Mouse (Mus musculus) gastrocnemius, adult 2 months (tissue): ENCODE measurements at regions not wholly inside any gene's neighbourhood (a gene's known extent, or its start where the extent isn't known, plus 50 kb on each side); places are given as distances from the start of the nearest gene placed in this dataset.
"Not testable (repeated sequence)": the region's sequence is repeated elsewhere in the genome, so short reads cannot be mapped to it uniquely, and the experiment has no call there.

Source experiments
- DNase-seq: peaks from one replicate; pipeline ENCODE4 v3.0.0; 2022
- H3K27ac ChIP-seq: fragments of 200-600 bp; 2 replicates; pipeline ENCODE4 v1.8.1; 2022; ENCODE audit warnings: mild to moderate bottlenecking
- H3K4me3 ChIP-seq: fragments of 200-600 bp; 2 replicates; pipeline ENCODE4 v1.8.1; 2022; ENCODE audit warnings: mild to moderate bottlenecking, moderate library complexity
- CTCF ChIP-seq: fragments of 200-600 bp; IDR thresholded peaks from 2 replicates; pipeline ENCODE4 v1.8.1; 2022; ENCODE audit warnings: antibody characterized with exemption, mild to moderate bottlenecking, moderate library complexity
- intact Hi-C: fragments of 180-260 bp; cut with DNase I; formaldehyde crosslinking; loops from one replicate; pipeline ENCODE4 v1.15.1; 2025

- H3K27ac ChIP-seq, intact Hi-C loops, H3K4me3 ChIP-seq, DNase-seq: not testable (repeated sequence)
Observed at GRCm38 (mm10) chr12:113701841-113702240, 158.1 kb downstream of the Adam6a start.

- intact Hi-C loops = loop anchor here (10.0 kb wide), 1 partner anchor 102 kb away; no protein-coding TSS in a partner anchor
- peak; percentile 48 for TF ChIP-seq CTCF
- H3K27ac ChIP-seq, H3K4me3 ChIP-seq: not testable (repeated sequence)
- DNase-seq = peak; percentile 18
Observed at GRCm38 (mm10) chr12:113716406-113716805, 172.7 kb downstream of the Adam6a start.

- Histone ChIP-seq H3K27ac (no peak overlapping the region), H3K4me3 (no peak overlapping the region)
- intact Hi-C loops = no loop called here
- TF ChIP-seq CTCF = no peak
- no peak for DNase-seq
Observed at GRCm38 (mm10) chr12:113735847-113736246, 192.1 kb downstream of the Adam6a start.

- no peak for DNase-seq
- H3K27ac ChIP-seq = no peak overlapping the region
- intact Hi-C loops = no loop called here
- no peak overlapping the region for H3K4me3 ChIP-seq
- TF ChIP-seq CTCF = no peak
Observed at GRCm38 (mm10) chr12:113746277-113746676, 202.6 kb downstream of the Adam6a start.

GRCm38 (mm10) chr12:113747987-113748386 is 204.3 kb downstream of the Adam6a start:
- Histone ChIP-seq H3K4me3 (no peak overlapping the region), H3K27ac (no peak overlapping the region)
- TF ChIP-seq CTCF = no peak
- DNase-seq = no peak
- intact Hi-C loops = no loop called here

GRCm38 (mm10) chr12:113769587-113769986 is 225.9 kb downstream of the Adam6a start:
- DNase-seq = no peak
- no peak overlapping the region for H3K4me3 ChIP-seq
- no peak overlapping the region for H3K27ac ChIP-seq
- intact Hi-C loops = no loop called here
- no peak for TF ChIP-seq CTCF

GRCm38 (mm10) chr12:113795876-113796275 is 252.2 kb downstream of the Adam6a start:
- H3K4me3 ChIP-seq, intact Hi-C loops, H3K27ac ChIP-seq, DNase-seq: not testable (repeated sequence)
- TF ChIP-seq CTCF = peak; percentile 17; the same call in 1 of the 2 replicates

- Histone ChIP-seq H3K27ac (no peak overlapping the region), H3K4me3 (no peak overlapping the region)
- DNase-seq = no peak
- intact Hi-C loops = no loop called here
- TF ChIP-seq CTCF = no peak
Observed at GRCm38 (mm10) chr12:113826377-113826776, 282.7 kb downstream of the Adam6a start.

- DNase-seq = no peak
- Histone ChIP-seq H3K27ac (no peak overlapping the region), H3K4me3 (no peak overlapping the region)
- TF ChIP-seq CTCF = peak; percentile 28; the same call in 1 of the 2 replicates
- intact Hi-C loops = no loop called here
Observed at GRCm38 (mm10) chr12:113858893-113859292, 315.2 kb downstream of the Adam6a start.

GRCm38 (mm10) chr12:113878826-113879225 is 335.1 kb downstream of the Adam6a start:
- no peak; the same call in 1 of the 2 replicates for TF ChIP-seq CTCF
- intact Hi-C loops = no loop called here
- H3K27ac ChIP-seq = no peak overlapping the region
- DNase-seq = no peak
- no peak overlapping the region for H3K4me3 ChIP-seq

GRCm38 (mm10) chr12:113896152-113896551 is 352.4 kb downstream of the Adam6a start:
- Histone ChIP-seq H3K27ac (no peak overlapping the region), H3K4me3 (no peak overlapping the region)
- no peak for TF ChIP-seq CTCF
- no peak for DNase-seq
- intact Hi-C loops = no loop called here

- TF ChIP-seq CTCF = no peak
- Histone ChIP-seq H3K4me3 (no peak overlapping the region), H3K27ac (no peak overlapping the region)
- no peak for DNase-seq
- intact Hi-C loops = no loop called here
Observed at GRCm38 (mm10) chr12:113906459-113906858, 362.8 kb downstream of the Adam6a start.

GRCm38 (mm10) chr12:113907751-113908150 is 364.0 kb downstream of the Adam6a start:
- Histone ChIP-seq H3K27ac (no peak overlapping the region), H3K4me3 (no peak overlapping the region)
- TF ChIP-seq CTCF = no peak
- intact Hi-C loops = no loop called here
- DNase-seq = no peak

- intact Hi-C loops = no loop called here
- no peak overlapping the region for H3K27ac ChIP-seq
Observed at GRCm38 (mm10) chr12:113911770-113912169, 368.1 kb downstream of the Adam6a start.

GRCm38 (mm10) chr12:113940721-113941120 is 397.0 kb downstream of the Adam6a start:
- TF ChIP-seq CTCF = no peak
- Histone ChIP-seq H3K4me3 (no peak overlapping the region), H3K27ac (no peak overlapping the region)
- DNase-seq = no peak
- intact Hi-C loops = loop anchor here (5.0 kb wide), 1 partner anchor 52 kb away; no protein-coding TSS in a partner anchor

More at GRCm38 (mm10) chr12:113911770-113912169, 368.1 kb downstream of the Adam6a start:
- no peak for TF ChIP-seq CTCF
- DNase-seq = no peak
- no peak overlapping the region for H3K4me3 ChIP-seq

- H3K4me3 ChIP-seq, H3K27ac ChIP-seq, DNase-seq: not testable (repeated sequence)
- intact Hi-C loops = loop anchor here (5.0 kb wide), 1 partner anchor 49 kb away; no protein-coding TSS in a partner anchor
Observed at GRCm38 (mm10) chr12:113943661-113944327, 400.1 kb downstream of the Adam6a start.

- intact Hi-C loops, H3K27ac ChIP-seq, DNase-seq, H3K4me3 ChIP-seq: not testable (repeated sequence)
Observed at GRCm38 (mm10) chr12:113945786-113946185, 402.1 kb downstream of the Adam6a start.
